Mouse (Mus musculus): Measurements from ENCODE around the gene Olfr1251. TPM values are rescaled to one million over a fixed set of nuclear protein-coding genes. Genes with fewer than 3 reads are reported as not detected.
"Not testable (repeated sequence)": the region's sequence is repeated elsewhere in the genome, so short reads cannot be mapped to it uniquely, and the experiment has no call there.

Olfr1251 gene
- polyA plus RNA-seq (2017; shearing (Covaris generic)) = not detected

DNA sequence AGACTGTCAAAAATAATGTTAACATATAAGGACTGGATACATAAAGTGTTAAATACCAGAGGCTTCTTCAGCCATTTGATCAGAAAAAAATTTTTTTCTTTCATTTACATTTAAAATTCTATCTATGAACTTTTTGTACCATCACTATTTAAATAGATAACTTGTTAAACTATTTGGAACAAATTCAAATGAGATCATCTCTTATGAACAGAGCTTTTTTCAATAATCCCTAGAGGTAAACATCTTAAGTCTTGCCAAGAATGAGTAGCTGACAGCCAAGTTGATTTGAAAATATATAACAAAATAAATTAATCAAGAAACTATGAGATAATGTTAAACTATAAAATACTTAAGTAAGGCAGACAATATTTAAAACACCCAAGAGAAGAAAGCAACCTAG lies at the start of gene Olfr1251:
Olfr1251 (minus strand) TSS at position 101 of the 400 bp plus-strand sequence.
- ATAC-seq = no peak

- ATAC-seq = no peak
Measured at GRCm38 (mm10) chr2:89691980-89692379, 20.2 kb upstream of the Olfr1251 start.

DNA sequence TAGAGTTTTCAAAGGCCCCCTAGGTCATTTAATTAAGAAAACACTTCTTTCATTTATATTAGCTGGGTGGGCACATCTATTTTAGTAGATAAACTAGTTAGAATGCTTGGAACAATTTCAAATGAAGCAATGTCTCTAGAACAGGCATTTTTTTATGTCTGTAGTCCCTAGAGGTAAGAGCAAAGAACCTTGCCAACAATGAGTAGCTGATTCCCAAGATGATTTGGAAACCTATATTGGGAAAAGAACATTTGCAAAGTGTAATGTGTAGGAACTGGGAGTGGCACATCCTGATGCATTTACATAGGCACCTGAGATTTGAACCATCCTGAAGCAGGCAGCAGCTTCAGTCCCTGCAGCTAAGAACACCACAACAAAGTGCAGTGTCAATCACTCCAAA lies 10.4 kb downstream of the Olfr1251 start, which contains the start of gene Olfr1250:
Olfr1250 (minus strand) TSS at position 101 of the 400 bp plus-strand sequence.
- ATAC-seq = no peak

GRCm38 (mm10) chr2:89634883-89635282 lies 36.9 kb downstream of the Olfr1251 start, which contains the start of gene Olfr1249:
Gene Olfr1249, minus strand, starts transcription at chr2:89634983.
- no peak for ATAC-seq

- ATAC-seq = not testable (repeated sequence)
Measured at GRCm38 (mm10) chr2:89618145-89618544, 53.6 kb downstream of the Olfr1251 start, which contains the start of gene Olfr1248. Gene Olfr1248, minus strand, starts transcription at chr2:89618245.

Other genes with a start within 250 kb of the Olfr1251 start
- not detected for gene Olfr1240, start 228.9 kb downstream of the Olfr1251 start, polyA plus RNA-seq (2017; shearing (Covaris generic))
- not detected for gene Olfr1241, start 184.8 kb downstream of the Olfr1251 start, polyA plus RNA-seq (2017; shearing (Covaris generic))
- gene Olfr1242, start 173.6 kb downstream of the Olfr1251 start, polyA plus RNA-seq (2017; shearing (Covaris generic)) = not detected
- gene Olfr1243, start 140.4 kb downstream of the Olfr1251 start, polyA plus RNA-seq (2017; shearing (Covaris generic)) = not detected
- not detected for gene Olfr1245, start 93.5 kb downstream of the Olfr1251 start, polyA plus RNA-seq (2017; shearing (Covaris generic))
- not detected for gene Olfr1246, start 78.8 kb downstream of the Olfr1251 start, polyA plus RNA-seq (2017; shearing (Covaris generic))
- gene Olfr1247, start 57.8 kb downstream of the Olfr1251 start, polyA plus RNA-seq (2017; shearing (Covaris generic)) = under 1 TPM in 1 of 2 experiments, not detected in 1; 0.18 TPM
- not detected for gene Olfr1248, start 53.7 kb downstream of the Olfr1251 start, polyA plus RNA-seq (2017; shearing (Covaris generic))
- gene Olfr1249, start 37.0 kb downstream of the Olfr1251 start, polyA plus RNA-seq (2017; shearing (Covaris generic)) = not detected
- not detected for gene Olfr1250, start 10.5 kb downstream of the Olfr1251 start, polyA plus RNA-seq (2017; shearing (Covaris generic))
- gene Olfr1252, start 53.1 kb upstream of the Olfr1251 start, polyA plus RNA-seq (2017; shearing (Covaris generic)) = not detected
- not detected for gene Olfr1253, start 85.2 kb upstream of the Olfr1251 start, polyA plus RNA-seq (2017; shearing (Covaris generic))
- gene Olfr1254, start 121.7 kb upstream of the Olfr1251 start, polyA plus RNA-seq (2017; shearing (Covaris generic)) = not detected
- not detected for gene Olfr1255, start 140.1 kb upstream of the Olfr1251 start, polyA plus RNA-seq (2017; shearing (Covaris generic))
- gene Olfr1256, start 169.6 kb upstream of the Olfr1251 start, polyA plus RNA-seq (2017; shearing (Covaris generic)) = not detected
- gene Olfr48, start 176.3 kb upstream of the Olfr1251 start, polyA plus RNA-seq (2017; shearing (Covaris generic)) = not detected
- gene Olfr1257, start 206.5 kb upstream of the Olfr1251 start, polyA plus RNA-seq (2017; shearing (Covaris generic)) = not detected

All from activated CD4-positive, CD25-positive, alpha-beta regulatory T cell, adult 4 months (primary cell).